Mouse (Mus musculus) cerebellum, adult 11 months (tissue): ENCODE data around the gene Esam.

Experiments
- DNase-seq: peaks from one replicate; pipeline ENCODE4 v3.0.0; 2022

Esam gene

GRCm38 (mm10) chr9:37556366-37556765 is 28.5 kb downstream of the Esam start:
- no peak for DNase-seq

GRCm38 (mm10) chr9:37560617-37561016 is 32.7 kb downstream of the Esam start:
- DNase-seq: no peak

GRCm38 (mm10) chr9:37563805-37564204 is 35.9 kb downstream of the Esam start:
- DNase-seq: no peak

GRCm38 (mm10) chr9:37567019-37567418 is 39.1 kb downstream of the Esam start:
- DNase-seq: no peak

GRCm38 (mm10) chr9:37567454-37567853 is 39.6 kb downstream of the Esam start:
- no peak for DNase-seq

GRCm38 (mm10) chr9:37567892-37568604 is 40.2 kb downstream of the Esam start:
- no peak for DNase-seq

GRCm38 (mm10) chr9:37568605-37569214 is 40.8 kb downstream of the Esam start:
- DNase-seq: no peak

- DNase-seq: no peak
These were observed 41.5 kb downstream of the Esam start for GRCm38 (mm10) chr9:37569231-37569835.

- no peak for DNase-seq
These were observed 44.5 kb downstream of the Esam start for GRCm38 (mm10) chr9:37572204-37572876.

GRCm38 (mm10) chr9:37576436-37576930 is 48.6 kb downstream of the Esam start:
- DNase-seq: no peak

GRCm38 (mm10) chr9:37583594-37583993 is 55.7 kb downstream of the Esam start:
- no peak for DNase-seq

- DNase-seq: no peak
These were observed 58.8 kb downstream of the Esam start for GRCm38 (mm10) chr9:37586718-37587117.
